Mouse (Mus musculus) midbrain, postnatal 0 days (tissue): Measurements from ENCODE around the gene Klhl29. TPM values are rescaled to one million over a fixed set of nuclear protein-coding genes. Genes with fewer than 3 reads are reported as not detected.

Experiments
- ATAC-seq: fragments of 200-750 bp; cut with Nextera tagmentation; 2 replicates; pipeline ENCODE4 v1.8.0; 2017; ENCODE audit warnings: moderate number of reproducible peaks, mild to moderate bottlenecking, moderate TSS enrichment, moderate library complexity; ENCODE audit not compliant: low FRiP score
- DNase-seq: peaks from one replicate; pipeline ENCODE4 v3.0.0-alpha.2; 2015; ENCODE audit warnings: low spot score
- H3K27ac ChIP-seq: fragments of 300-500 bp; sonication (generic); 2 replicates; pipeline ENCODE4 v1.5.1; 2014; ENCODE audit warnings: low read depth, mild to moderate bottlenecking, low read length, mixed read lengths
- H3K27me3 ChIP-seq: fragments of 300-500 bp; sonication (generic); 2 replicates; pipeline ENCODE4 v1.6.1; 2014; ENCODE audit warnings: low read length, control low read depth, mixed read lengths; ENCODE audit not compliant: insufficient read depth
- H3K36me3 ChIP-seq: fragments of 300-500 bp; sonication (generic); 2 replicates; pipeline ENCODE4 v1.6.1; 2014; ENCODE audit warnings: low read length, control low read depth, mixed read lengths; ENCODE audit not compliant: insufficient read depth
- H3K4me1 ChIP-seq: fragments of 300-500 bp; sonication (generic); 2 replicates; pipeline ENCODE4 v1.6.1; 2014; ENCODE audit warnings: mild to moderate bottlenecking, control low read depth, antibody characterized with exemption, low read length, mixed read lengths; ENCODE audit not compliant: insufficient read depth
- H3K4me2 ChIP-seq: fragments of 300-500 bp; sonication (generic); 2 replicates; pipeline ENCODE4 v1.6.1; 2014; ENCODE audit warnings: low read depth, mild to moderate bottlenecking, low read length, mixed read lengths; ENCODE audit not compliant: poor library complexity, severe bottlenecking
- H3K4me3 ChIP-seq: fragments of 300-500 bp; sonication (generic); 2 replicates; pipeline ENCODE4 v1.5.1; 2014; ENCODE audit warnings: low read depth, mild to moderate bottlenecking, low read length, moderate library complexity
- H3K9ac ChIP-seq: fragments of 300-500 bp; sonication (generic); replicated peaks from 2 replicates; pipeline ENCODE4 v1.6.1; 2014; ENCODE audit warnings: mild to moderate bottlenecking, low read length, moderate library complexity, mixed read lengths; ENCODE audit not compliant: poor library complexity, severe bottlenecking
- H3K9me3 ChIP-seq: fragments of 300-500 bp; sonication (generic); 2 replicates; pipeline ENCODE4 v1.6.1; 2016; ENCODE audit warnings: low read length, control low read depth
- CTCF ChIP-seq: IDR thresholded peaks from 2 replicates; pipeline ENCODE4 v1.5.1; 2016; ENCODE audit warnings: antibody characterized with exemption, mild to moderate bottlenecking
- WGBS: fragments of 180-500 bp; shearing (Covaris S2); extraction: QIAGEN DNeasy Blood & Tissue Kit; methylation state at CpG from one replicate; pipeline ENCODE4 v1.1.7; 2014; 5-methylcytosine and 5-hydroxymethylcytosine counted together
- polyA plus RNA-seq: library from polyadenylated mRNA; unstranded; fragments of >200 nt; fragmentation: Nextera tagmentation; extraction: Ambion mirVana; gene quantifications from 2 replicates; pipeline ENCODE4 v1.2.1, GENCODE M21; 2015
- total RNA-seq: library from RNA; depleted of rRNA; stranded (reverse); fragments of >200 nt; gene quantifications from 2 replicates; pipeline ENCODE4 v1.2.3, GENCODE M21; 2014

The Klhl29 gene
- total and polyA plus RNA-seq, 2 experiments from 2014 or later, result 2.7 to 11.9 TPM

DNA sequence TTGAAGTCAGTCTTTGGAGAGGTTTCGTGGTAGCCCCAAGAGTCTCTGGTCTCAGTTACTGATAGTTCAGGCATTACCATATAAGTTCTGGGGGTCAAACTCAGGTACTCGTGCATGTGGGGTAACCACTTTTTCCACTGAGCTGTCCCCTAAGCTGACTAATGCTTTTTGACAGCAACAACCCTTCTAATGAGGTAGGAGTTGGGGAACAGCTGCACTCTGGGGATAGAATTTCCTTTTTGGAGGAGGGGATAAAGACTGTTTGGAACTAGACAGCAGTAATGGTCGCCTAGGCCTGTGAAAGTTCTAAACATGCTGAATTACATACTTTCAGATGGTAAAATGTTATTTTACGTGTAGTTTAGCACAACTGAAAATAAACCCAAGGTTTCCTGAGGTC, 184.3 kb downstream of the Klhl29 start:
- Histone ChIP-seq H3K4me3 (no peak overlapping the region), H3K27me3 (no peaks in the 10 kb centered on the region), H3K4me2 (no peak overlapping the region), H3K36me3 (no peaks in the 10 kb centered on the region), H3K4me1 (no peaks in the 10 kb centered on the region), H3K27ac (no peak overlapping the region), H3K9me3 (no peaks in the 10 kb centered on the region), H3K9ac (no peak overlapping the region)
- TF ChIP-seq CTCF, result no peak
- WGBS, result 65% methylated on average over 4 of the region's 4 CpGs
- ATAC-seq, result no peak
- no peak for DNase-seq

GRCm38 (mm10) chr12:5189446-5190150, 185.9 kb downstream of the Klhl29 start:
- Histone ChIP-seq H3K4me2 (no peak overlapping the region), H3K4me1 (no peaks in the 10 kb centered on the region), H3K27ac (no peak overlapping the region), H3K4me3 (no peak overlapping the region), H3K9me3 (no peaks in the 10 kb centered on the region), H3K36me3 (no peaks in the 10 kb centered on the region), H3K27me3 (no peaks in the 10 kb centered on the region), H3K9ac (no peak overlapping the region)
- ATAC-seq (peak; percentile 8; the same call in 1 of the 2 replicates), DNase-seq (no peak)
- 19% methylated on average over 15 of the region's 15 CpGs for WGBS
- TF ChIP-seq CTCF, result no peak

DNA sequence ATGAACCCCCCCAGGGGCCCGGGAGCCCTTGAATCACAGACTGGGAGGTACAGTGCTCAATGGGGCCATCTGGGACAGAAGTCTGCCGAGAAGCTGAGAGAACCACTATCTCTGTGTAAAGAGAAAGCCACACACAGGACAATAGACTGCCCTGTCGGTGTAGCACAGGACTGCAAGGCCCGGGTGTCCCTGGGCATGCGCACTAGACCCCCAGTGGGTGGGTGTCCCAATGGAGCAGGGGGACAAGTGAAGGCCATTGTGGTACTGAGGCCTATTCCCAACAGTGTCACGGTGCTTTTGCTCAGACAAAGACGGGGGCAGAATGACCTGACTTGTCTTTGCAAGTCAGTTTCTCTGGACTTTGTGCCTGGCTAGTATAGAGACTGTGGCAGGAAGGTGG, 186.6 kb downstream of the Klhl29 start:
- WGBS, result 26% methylated on average over 7 of the region's 7 CpGs
- Histone ChIP-seq H3K4me1 (no peaks in the 10 kb centered on the region), H3K4me3 (no peak overlapping the region), H3K9me3 (no peaks in the 10 kb centered on the region), H3K9ac (no peak overlapping the region), H3K27me3 (no peaks in the 10 kb centered on the region), H3K27ac (no peak overlapping the region), H3K36me3 (no peaks in the 10 kb centered on the region), H3K4me2 (no peak overlapping the region)
- ATAC-seq, result no peak; the same call in 1 of the 2 replicates
- TF ChIP-seq CTCF, result no peak
- DNase-seq, result no peak

DNA sequence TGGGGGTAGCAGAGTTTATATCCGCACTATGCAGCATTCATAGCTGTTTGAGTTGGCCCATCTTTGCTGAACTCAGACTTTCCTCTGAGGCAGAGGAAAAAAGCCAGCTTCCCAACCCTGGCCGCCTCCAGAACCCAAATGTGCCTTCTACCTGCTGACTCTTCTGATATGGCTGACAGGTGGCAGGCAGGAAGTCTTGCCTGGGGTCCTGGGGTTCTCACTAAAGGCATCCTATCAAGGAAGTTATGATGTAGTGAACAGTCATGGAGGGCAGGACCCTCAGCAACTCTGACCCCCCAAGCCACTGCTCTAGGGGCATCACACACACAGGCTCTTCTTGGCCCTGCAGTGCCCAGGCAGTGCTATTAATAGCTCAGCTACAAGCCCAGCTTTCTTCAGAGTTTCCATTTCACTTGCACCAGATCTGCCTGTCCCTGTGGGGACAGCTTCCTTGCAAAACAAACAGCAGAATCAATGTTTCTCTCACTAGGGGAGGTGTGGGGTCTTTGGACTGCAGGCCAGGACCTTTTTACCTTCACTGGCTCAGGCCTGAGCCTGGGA, 187.6 kb downstream of the Klhl29 start:
- H3K4me1 ChIP-seq, result 0 out of 2 replicates have a peak, but pooled peaks cover under 1% of the 10 kb centered on the region
- H3K9ac ChIP-seq, result no peak overlapping the region
- no peak overlapping the region for H3K27ac ChIP-seq
- WGBS, result 85% methylated on average over 2 of the region's 2 CpGs
- TF ChIP-seq CTCF, result no peak
- no peaks in the 10 kb centered on the region for H3K27me3 ChIP-seq
- no peaks in the 10 kb centered on the region for H3K36me3 ChIP-seq
- ATAC-seq (no peak), DNase-seq (no peak)
- no peak overlapping the region for H3K4me2 ChIP-seq
- H3K4me3 ChIP-seq, result no peak overlapping the region
- no peaks in the 10 kb centered on the region for H3K9me3 ChIP-seq

- DNase-seq (peak; percentile 79), ATAC-seq (no peak)
- Histone ChIP-seq H3K9me3 (no peaks in the 10 kb centered on the region), H3K27ac (no peak overlapping the region), H3K4me2 (no peak overlapping the region), H3K36me3 (no peaks in the 10 kb centered on the region), H3K9ac (no peak overlapping the region), H3K4me3 (no peak overlapping the region), H3K4me1 (peaks cover 6% of the 10 kb centered on the region; the same call in 1 of the 2 replicates), H3K27me3 (no peaks in the 10 kb centered on the region)
- 69% methylated on average over 1 of the region's 1 CpGs for WGBS
- no peak for TF ChIP-seq CTCF
Observed at GRCm38 (mm10) chr12:5186645-5187044, 188.8 kb downstream of the Klhl29 start.

DNA sequence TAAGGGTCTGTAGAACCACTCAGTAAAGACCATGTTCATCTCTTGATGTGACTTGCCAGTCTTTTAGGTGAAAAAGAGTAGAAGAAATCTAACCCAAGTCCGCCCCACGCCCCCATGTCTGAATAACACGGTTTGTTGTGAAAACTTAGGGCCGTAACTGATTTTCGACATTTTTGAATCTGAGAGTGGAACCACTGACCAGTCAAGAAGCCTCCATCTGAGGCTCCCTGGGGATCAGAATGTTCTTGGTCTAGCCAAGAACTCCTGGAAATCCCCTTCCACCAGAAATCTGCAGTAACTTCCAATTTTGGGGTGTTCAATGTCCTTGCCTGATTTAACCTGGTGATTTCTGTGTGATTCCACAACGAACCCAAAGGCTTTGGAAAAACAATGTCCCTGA, 189.9 kb downstream of the Klhl29 start:
- no peak overlapping the region for H3K4me2 ChIP-seq
- ATAC-seq, result no peak
- no peaks in the 10 kb centered on the region for H3K36me3 ChIP-seq
- H3K9ac ChIP-seq, result no peak overlapping the region
- TF ChIP-seq CTCF, result no peak
- WGBS, result 94% methylated on average over 6 of the region's 6 CpGs
- H3K27ac ChIP-seq, result no peak overlapping the region
- H3K4me3 ChIP-seq, result no peak overlapping the region
- H3K9me3 ChIP-seq, result no peaks in the 10 kb centered on the region
- DNase-seq, result no peak
- H3K27me3 ChIP-seq, result no peaks in the 10 kb centered on the region
- peaks cover 6% of the 10 kb centered on the region; the same call in 1 of the 2 replicates for H3K4me1 ChIP-seq
